In genomic region chr10:64305802-64306201, GRCm38 (mm10) we compare ENCODE assay signal across 15 mouse cellular contexts.
A peak's percentile ranks its signal among the peaks of the same experiment; 100 is the strongest.
DNase-seq lines count a peak whose midpoint lies in the region; ATAC-seq lines count a peak whose summit lies in the region.
"Had no signal": no experiment of that assay in that cellular context is flagged by ENCODE, and none has a peak within 500 bp of the region (broad histone marks: within the 10 kb centered on the region; RNA-seq: fewer than 3 reads in every experiment).

No protein-coding gene starts in this region.

- peak; percentile 79 for ATAC-seq in frontal cortex, adult (ENCODE audit: low TSS enrichment)
- ATAC-seq: CD4-positive, CD25-positive, alpha-beta regulatory T cell, adult 4 months; forebrain, embryonic 14.5 days had no signal

- DNase-seq in frontal cortex, postnatal 25 days (ENCODE audit: low spot score in 2 of 2), result no peak
- peak; percentile 6 to 7 for DNase-seq in layer of hippocampus, adult 8-10 months (ENCODE audit: low spot score in 2 of 2)
- no peak for DNase-seq in layer of hippocampus, postnatal 25 days (ENCODE audit: extremely low spot score in 1 of 2, low spot score in 1 of 2)
- peak; percentile 76 for DNase-seq in brain, adult 2 months (ENCODE audit: low read depth, low spot score)
- peak; percentile 58 for DNase-seq in telencephalon, adult 2 months (ENCODE audit: low read depth, low spot score)
- DNase-seq: adrenal gland, adult 2 months; adrenal gland, postnatal 14 days; cerebellum, adult 11-12 months; cerebellum, postnatal 14 days; gastrocnemius, adult 2 months; gastrocnemius, postnatal 14 days; heart, adult 11 months had no signal

Comparison
In these comparisons a context has a peak if more than half of its experiments do, and no peak if none do; other contexts are left out.
1. DNase-seq: peak in layer of hippocampus, adult 8-10 months (2 of 2), brain, adult 2 months (single experiment) and telencephalon, adult 2 months (single experiment); none in frontal cortex, postnatal 25 days (0 of 2) and layer of hippocampus, postnatal 25 days (0 of 2).